Mouse (Mus musculus) myocyte (in vitro differentiated cells): ENCODE results near the gene Aldh3a1. TPM values are rescaled to one million over a fixed set of nuclear protein-coding genes. Genes with fewer than 3 reads are reported as not detected.

Source experiments
- H3K27me3 ChIP-seq: one replicate; pipeline ENCODE4 v1.6.1; 2011; ENCODE audit not compliant: control insufficient read depth, insufficient read depth, insufficient read length
- H3K36me3 ChIP-seq: one replicate; pipeline ENCODE4 v1.6.1; 2011; ENCODE audit not compliant: control insufficient read depth, insufficient read depth
- H3K4me2 ChIP-seq: one replicate; pipeline ENCODE4 v1.6.1; 2011; ENCODE audit warnings: low read depth, control low read depth
- H3K4me3 ChIP-seq: one replicate; pipeline ENCODE4 v1.5.1; 2011; ENCODE audit warnings: mild to moderate bottlenecking, control low read depth, moderate library complexity
- H3K79me2 ChIP-seq: one replicate; pipeline ENCODE4 v1.6.1; 2011; ENCODE audit not compliant: control insufficient read depth, insufficient read depth
- H3ac ChIP-seq: one replicate; pipeline ENCODE4 v1.6.1; 2011; ENCODE audit not compliant: control insufficient read depth, insufficient read length
- CEBPB ChIP-seq: IDR thresholded peaks from 2 replicates; pipeline ENCODE4 v1.6.1; 2011; ENCODE audit warnings: mild to moderate bottlenecking, moderate library complexity; ENCODE audit not compliant: poor library complexity, insufficient read depth, severe bottlenecking
- E2F4 ChIP-seq: IDR thresholded peaks from one replicate; pipeline ENCODE4 v1.6.1; 2011; ENCODE audit warnings: mild to moderate bottlenecking, control low read depth, moderate library complexity; ENCODE audit not compliant: insufficient read depth
- MAX ChIP-seq: IDR thresholded peaks from one replicate; pipeline ENCODE4 v1.6.1; 2011; ENCODE audit warnings: low read depth, mild to moderate bottlenecking, control low read depth
- MYOD1 ChIP-seq, 3 experiments: IDR thresholded peaks; one replicate each; pipeline ENCODE4 v1.6.1; 2011; ENCODE audit warnings: control low read depth in 2 of 3, low read depth in 2 of 3, mild to moderate bottlenecking in 2 of 3, moderate library complexity in 1 of 3; ENCODE audit not compliant: insufficient read length in 2 of 3, control insufficient read depth in 1 of 3
- MYOG ChIP-seq, 3 experiments: IDR thresholded peaks; one replicate each; pipeline ENCODE4 v1.6.1; 2011; ENCODE audit warnings: control low read depth in 2 of 3, low read depth in 2 of 3, mild to moderate bottlenecking in 2 of 3; ENCODE audit not compliant: insufficient read length in 2 of 3, control insufficient read depth in 1 of 3, insufficient read depth in 1 of 3
- POLR2A ChIP-seq: IDR thresholded peaks from one replicate; pipeline ENCODE4 v1.6.1; 2011; ENCODE audit warnings: low read depth, mild to moderate bottlenecking, control low read depth, moderate library complexity; ENCODE audit not compliant: insufficient read length
- POLR2AphosphoS2 ChIP-seq: IDR thresholded peaks from one replicate; pipeline ENCODE4 v1.6.1; 2011; ENCODE audit warnings: low read depth, control low read depth; ENCODE audit not compliant: insufficient read length
- REST ChIP-seq: IDR thresholded peaks from one replicate; pipeline ENCODE4 v1.6.1; 2011; ENCODE audit warnings: mild to moderate bottlenecking, control low read depth, moderate library complexity; ENCODE audit not compliant: insufficient read depth, insufficient read length
- SRF ChIP-seq: IDR thresholded peaks from one replicate; pipeline ENCODE4 v1.6.1; 2011; ENCODE audit warnings: low read depth; ENCODE audit not compliant: control insufficient read depth, insufficient read length
- TCF12 ChIP-seq: IDR thresholded peaks from one replicate; pipeline ENCODE4 v1.6.1; 2011; ENCODE audit warnings: mild to moderate bottlenecking, control low read depth; ENCODE audit not compliant: poor library complexity, insufficient read depth, severe bottlenecking
- TCF3 ChIP-seq: IDR thresholded peaks from one replicate; pipeline ENCODE4 v1.6.1; 2011; ENCODE audit warnings: low read depth, control low read depth; ENCODE audit not compliant: insufficient read length
- USF1 ChIP-seq: IDR thresholded peaks from one replicate; pipeline ENCODE4 v1.6.1; 2011; ENCODE audit warnings: low read depth, mild to moderate bottlenecking, control low read depth, moderate library complexity
- polyA plus RNA-seq: library from polyadenylated mRNA; unstranded; fragments of >200 nt; fragmentation: generic; extraction: Trizol; gene quantifications from one replicate; pipeline ENCODE4 v1.2.1, GENCODE M21; 2012; ENCODE audit warnings: missing spikeins

Gene Aldh3a1
- polyA plus RNA-seq, 1 experiment = 4.2 TPM

DNA sequence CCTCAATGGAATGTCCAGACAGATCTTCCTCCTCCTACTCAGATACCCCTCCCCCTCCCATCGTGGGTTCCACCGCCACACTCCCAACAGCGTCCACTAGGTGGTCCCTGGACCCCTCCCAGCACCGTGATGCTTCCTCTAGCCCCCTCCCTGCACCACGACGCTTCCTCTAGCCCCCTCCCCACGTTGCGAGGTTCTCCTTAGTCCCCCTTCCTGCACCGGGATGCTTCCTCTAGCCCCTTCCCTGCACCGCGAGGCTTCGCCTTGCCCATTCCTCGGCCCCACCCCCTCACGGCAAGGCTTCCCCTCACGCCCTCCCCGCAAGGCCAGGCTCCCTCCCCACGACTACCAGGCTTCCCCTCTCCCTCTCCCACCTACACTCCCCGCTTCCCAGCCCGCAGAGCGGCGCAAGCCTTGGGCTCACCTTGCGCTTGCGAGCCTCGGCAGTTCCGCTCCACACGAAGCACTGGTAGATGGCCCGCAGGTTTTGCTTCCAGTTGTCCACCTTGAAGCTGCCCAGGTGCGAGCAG is 33.0 kb upstream of the Aldh3a1 start:
- Histone ChIP-seq H3K4me2 (peak overlapping the region; percentile 76), H3K79me2 (peaks cover 54% of the 10 kb centered on the region), H3ac (peak overlapping the region; percentile 90), H3K36me3 (no peaks in the 10 kb centered on the region), H3K27me3 (no peaks in the 10 kb centered on the region), H3K4me3 (peak overlapping the region; percentile 94)
- TF ChIP-seq CEBPB = no peak
- TF ChIP-seq REST = no peak
- TF ChIP-seq SRF = no peak
- no peak for TF ChIP-seq E2F4
- no peak for TF ChIP-seq MAX
- TF ChIP-seq POLR2AphosphoS2 = no peak
- no peak for TF ChIP-seq MYOG (IDR thresholded peaks at IDR 0.05; ENCODE audit: control insufficient read depth in 1 of 3, insufficient read depth in 1 of 3, insufficient read length in 2 of 3, low read depth in 2 of 3)
- TF ChIP-seq TCF12 = no peak

DNA sequence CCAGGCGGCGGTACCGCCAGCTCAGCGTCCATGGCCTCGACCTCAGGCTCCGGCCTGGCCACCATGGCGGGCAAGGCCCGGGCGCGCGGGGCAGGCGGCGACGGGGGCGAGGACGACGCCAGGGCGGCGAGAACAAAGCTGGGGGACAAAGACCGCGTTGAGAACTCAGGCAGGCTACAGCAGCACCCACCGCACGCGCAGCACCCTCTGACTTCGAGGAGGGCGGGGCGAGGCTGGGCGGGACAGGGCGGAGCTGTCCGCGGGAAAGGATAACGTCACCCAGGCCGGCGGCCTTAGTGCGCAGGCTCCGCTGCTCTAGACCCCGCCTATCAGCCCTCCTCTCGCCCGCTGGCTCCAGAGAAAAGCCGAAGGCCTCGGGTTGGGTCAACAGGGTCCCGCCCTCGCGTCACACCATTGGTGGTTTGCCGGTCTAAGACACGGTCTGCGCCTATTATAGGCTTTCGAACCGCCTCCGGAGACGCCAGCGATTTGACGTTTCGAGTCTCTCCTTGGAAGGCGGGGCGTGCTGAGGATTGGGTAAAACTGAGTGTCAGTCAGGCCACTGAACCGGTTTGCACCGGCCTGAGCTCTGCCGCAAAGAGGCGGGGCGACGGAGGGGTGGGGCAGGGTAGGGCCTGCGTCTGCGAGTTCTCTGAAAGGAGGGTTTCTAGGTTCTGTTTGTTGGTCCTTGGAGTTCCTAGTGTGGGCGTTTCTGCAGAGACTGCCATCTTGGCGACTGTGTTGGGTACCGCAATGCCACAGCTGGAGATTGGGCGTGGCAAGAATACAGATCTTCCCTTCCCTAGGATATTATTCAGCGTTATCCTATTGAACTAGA is 32.3 kb upstream of the Aldh3a1 start, which contains the start of gene Usp22:
Usp22 (minus strand) TSS at position 235 of the 838 bp plus-strand sequence.
- Histone ChIP-seq H3K79me2 (peaks cover 47% of the 10 kb centered on the region), H3ac (peak within 1 kb of the TSS; percentile 90), H3K36me3 (no peaks in the 10 kb centered on the region), H3K4me3 (peak within 1 kb of the TSS; percentile 94), H3K4me2 (peak within 1 kb of the TSS; percentile 76), H3K27me3 (no peaks in the 10 kb centered on the region)
- TF ChIP-seq E2F4 = no peak
- peak; percentile 99 for TF ChIP-seq POLR2A
- no peak for TF ChIP-seq MAX
- peak in 1 of 3 experiments; percentile 20 for TF ChIP-seq MYOD1 (IDR thresholded peaks at IDR 0.05; ENCODE audit: control insufficient read depth in 1 of 3, insufficient read length in 2 of 3, low read depth in 2 of 3)
- no peak for TF ChIP-seq CEBPB
- peak in 1 of 3 experiments; percentile 42 for TF ChIP-seq MYOG (IDR thresholded peaks at IDR 0.05; ENCODE audit: control insufficient read depth in 1 of 3, insufficient read depth in 1 of 3, insufficient read length in 2 of 3, low read depth in 2 of 3)
- no peak for TF ChIP-seq TCF12
- no peak for TF ChIP-seq SRF
- TF ChIP-seq REST = no peak
- no peak for TF ChIP-seq USF1
- TF ChIP-seq TCF3 = no peak
- peak; percentile 97 for TF ChIP-seq POLR2AphosphoS2

DNA sequence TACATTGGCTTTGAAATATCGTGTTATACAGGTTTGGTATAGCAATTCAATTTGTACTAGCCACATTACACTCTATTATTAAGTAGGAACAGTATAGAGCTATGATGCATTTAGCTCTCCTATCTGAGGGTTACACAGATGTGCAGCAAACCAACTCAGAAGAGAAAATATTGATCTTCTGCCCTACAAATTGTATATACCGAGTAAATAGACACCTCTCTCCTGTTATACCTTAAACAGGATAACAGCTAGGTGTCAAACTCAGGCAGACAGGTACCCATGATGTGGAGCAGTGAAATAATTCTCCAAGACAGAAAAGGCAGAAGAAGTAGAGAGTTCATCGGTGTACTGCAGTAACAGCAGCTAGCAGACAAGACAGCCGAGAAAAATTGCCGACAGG is 31.6 kb upstream of the Aldh3a1 start:
- peak overlapping the region; percentile 60 for H3K4me2 ChIP-seq
- H3ac ChIP-seq = no peak overlapping the region
- H3K79me2 ChIP-seq = peaks cover 40% of the 10 kb centered on the region
- no peak overlapping the region for H3K4me3 ChIP-seq
- TF ChIP-seq REST = no peak
- no peak for TF ChIP-seq CEBPB
- H3K27me3 ChIP-seq = no peaks in the 10 kb centered on the region
- no peaks in the 10 kb centered on the region for H3K36me3 ChIP-seq

DNA sequence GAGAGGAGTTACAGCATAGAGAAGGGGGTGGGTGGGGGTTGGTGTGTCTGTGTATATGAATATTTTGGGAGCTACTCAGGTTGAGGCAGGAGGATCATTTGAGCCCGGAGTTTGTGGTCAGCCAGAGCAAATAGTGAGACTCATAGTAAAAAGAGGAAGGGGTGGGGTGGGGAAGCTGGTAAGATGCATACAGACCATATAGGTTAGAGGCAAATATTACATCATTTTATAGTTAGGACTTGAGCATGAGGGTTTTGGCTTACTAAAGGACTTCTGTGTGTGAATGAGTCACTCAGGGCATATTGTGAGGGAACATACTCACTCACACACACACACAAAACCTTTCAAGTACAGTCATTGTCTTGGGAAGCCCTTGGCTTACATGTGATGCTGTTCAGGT is 31.0 kb upstream of the Aldh3a1 start:
- Histone ChIP-seq H3K36me3 (no peaks in the 10 kb centered on the region), H3K27me3 (no peaks in the 10 kb centered on the region), H3K4me3 (no peak overlapping the region), H3ac (no peak overlapping the region), H3K79me2 (peaks cover 34% of the 10 kb centered on the region), H3K4me2 (no peak overlapping the region)
- TF ChIP-seq TCF12 (no peak), POLR2AphosphoS2 (no peak)

DNA sequence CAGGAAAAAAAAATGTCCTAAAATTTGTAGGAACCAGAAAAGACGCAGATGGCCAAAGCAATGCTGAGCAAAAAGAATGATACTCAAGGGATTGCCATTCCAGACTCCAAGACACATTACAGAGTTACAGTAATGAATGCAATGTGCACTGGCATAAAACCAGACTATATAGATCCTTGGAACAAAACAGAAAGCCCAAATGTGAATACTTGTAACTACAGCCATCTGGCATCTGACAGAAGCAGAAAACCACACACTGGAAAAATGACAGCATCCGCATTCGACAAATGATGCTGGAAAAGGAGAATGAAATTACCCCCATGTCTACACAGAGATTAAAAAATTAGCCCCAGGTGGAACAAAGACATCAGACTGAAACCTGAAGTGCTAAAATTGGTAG is 27.0 kb upstream of the Aldh3a1 start:
- no peaks in the 10 kb centered on the region for H3K27me3 ChIP-seq
- no peaks in the 10 kb centered on the region for H3K36me3 ChIP-seq
- TF ChIP-seq USF1 = no peak
- no peak for TF ChIP-seq POLR2AphosphoS2
- TF ChIP-seq REST = no peak
- TF ChIP-seq POLR2A = no peak
- no peak for TF ChIP-seq MYOG (IDR thresholded peaks at IDR 0.05; ENCODE audit: control insufficient read depth in 1 of 3, insufficient read depth in 1 of 3, insufficient read length in 2 of 3, low read depth in 2 of 3)
- TF ChIP-seq MAX = no peak
- TF ChIP-seq CEBPB = no peak
- H3K4me2 ChIP-seq = no peak overlapping the region
- H3K79me2 ChIP-seq = no peaks in the 10 kb centered on the region
- no peak overlapping the region for H3K4me3 ChIP-seq
- no peak overlapping the region for H3ac ChIP-seq
